Mouse (Mus musculus): Measurements from ENCODE around the gene Olfr372. TPM values are rescaled to one million over a fixed set of nuclear protein-coding genes. Genes with fewer than 3 reads are reported as not detected.
"Not testable (repeated sequence)": the region's sequence is repeated elsewhere in the genome, so short reads cannot be mapped to it uniquely, and the experiment has no call there.

Olfr372 gene
- not detected in 2 replicates for polyA plus RNA-seq (2014; fragmentation: Nextera tagmentation; extraction: Ambion mirVana)

- H3K9ac ChIP-seq (ENCODE audit: low read length); DNase-seq (ENCODE audit: low spot score); H3K9me3 ChIP-seq (ENCODE audit: control insufficient read depth, low read length); H3K4me3 ChIP-seq (ENCODE audit: low read depth, low read length); ATAC-seq (replicated peaks; ENCODE audit: low FRiP score); H3K36me3 ChIP-seq (ENCODE audit: control insufficient read depth, insufficient read depth, low read length); H3K4me2 ChIP-seq (ENCODE audit: low read depth, low read length, severe bottlenecking); H3K27me3 ChIP-seq (ENCODE audit: control insufficient read depth, insufficient read depth, low read length); H3K4me1 ChIP-seq (replicated peaks; ENCODE audit: control insufficient read depth, insufficient read depth, low read length); H3K27ac ChIP-seq (ENCODE audit: low read depth, low read length): not testable (repeated sequence)
- 79% methylated on average over 4 of the region's 4 CpGs for WGBS
Observed at GRCm38 (mm10) chr8:72040918-72041317, at the start of gene Olfr372. TSS of gene Olfr372 (plus strand) at chr8:72041218.

- DNase-seq (ENCODE audit: low spot score) (no peak), ATAC-seq (replicated peaks; ENCODE audit: low FRiP score) (no peak)
- no peaks in the 10 kb centered on the region for H3K4me1 ChIP-seq (replicated peaks; ENCODE audit: control insufficient read depth, insufficient read depth, low read length)
- no peaks in the 10 kb centered on the region for H3K9me3 ChIP-seq (ENCODE audit: control insufficient read depth, low read length)
- H3K36me3 ChIP-seq (ENCODE audit: control insufficient read depth, insufficient read depth, low read length): no peaks in the 10 kb centered on the region
- H3K4me3 ChIP-seq (ENCODE audit: low read depth, low read length): no peak overlapping the region
- WGBS: 92% methylated on average over 1 of the region's 1 CpGs
- H3K27ac ChIP-seq (ENCODE audit: low read depth, low read length): no peak overlapping the region
- H3K4me2 ChIP-seq (ENCODE audit: low read depth, low read length, severe bottlenecking): no peak overlapping the region
- H3K27me3 ChIP-seq (ENCODE audit: control insufficient read depth, insufficient read depth, low read length): no peaks in the 10 kb centered on the region
- H3K9ac ChIP-seq (ENCODE audit: low read length): no peak overlapping the region
Observed at GRCm38 (mm10) chr8:71999434-71999833, 41.6 kb upstream of the Olfr372 start.

- WGBS: 67% methylated on average over 3 of the region's 3 CpGs
- Histone ChIP-seq H3K4me3 (ENCODE audit: low read depth, low read length) (no peak overlapping the region), H3K9me3 (ENCODE audit: control insufficient read depth, low read length) (no peaks in the 10 kb centered on the region), H3K36me3 (ENCODE audit: control insufficient read depth, insufficient read depth, low read length) (no peaks in the 10 kb centered on the region), H3K4me1 (replicated peaks; ENCODE audit: control insufficient read depth, insufficient read depth, low read length) (no peaks in the 10 kb centered on the region), H3K4me2 (ENCODE audit: low read depth, low read length, severe bottlenecking) (no peak overlapping the region), H3K27me3 (ENCODE audit: control insufficient read depth, insufficient read depth, low read length) (no peaks in the 10 kb centered on the region), H3K9ac (ENCODE audit: low read length) (no peak overlapping the region), H3K27ac (ENCODE audit: low read depth, low read length) (no peak overlapping the region)
- DNase-seq (ENCODE audit: low spot score) (no peak), ATAC-seq (replicated peaks; ENCODE audit: low FRiP score) (no peak)
Observed at GRCm38 (mm10) chr8:72000223-72000622, 40.8 kb upstream of the Olfr372 start.

GRCm38 (mm10) chr8:72002942-72003341 lies 38.1 kb upstream of the Olfr372 start:
- Histone ChIP-seq H3K9ac (ENCODE audit: low read length) (no peak overlapping the region), H3K27me3 (ENCODE audit: control insufficient read depth, insufficient read depth, low read length) (no peaks in the 10 kb centered on the region), H3K4me3 (ENCODE audit: low read depth, low read length) (no peak overlapping the region), H3K4me1 (replicated peaks; ENCODE audit: control insufficient read depth, insufficient read depth, low read length) (no peaks in the 10 kb centered on the region), H3K27ac (ENCODE audit: low read depth, low read length) (no peak overlapping the region), H3K4me2 (ENCODE audit: low read depth, low read length, severe bottlenecking) (no peak overlapping the region), H3K36me3 (ENCODE audit: control insufficient read depth, insufficient read depth, low read length) (no peaks in the 10 kb centered on the region), H3K9me3 (ENCODE audit: control insufficient read depth, low read length) (no peaks in the 10 kb centered on the region)
- ATAC-seq (replicated peaks; ENCODE audit: low FRiP score) (no peak), DNase-seq (ENCODE audit: low spot score) (no peak)

GRCm38 (mm10) chr8:72005912-72006311 lies 35.1 kb upstream of the Olfr372 start:
- Histone ChIP-seq H3K27me3 (ENCODE audit: control insufficient read depth, insufficient read depth, low read length) (no peaks in the 10 kb centered on the region), H3K4me2 (ENCODE audit: low read depth, low read length, severe bottlenecking) (no peak overlapping the region), H3K9ac (ENCODE audit: low read length) (no peak overlapping the region), H3K4me1 (replicated peaks; ENCODE audit: control insufficient read depth, insufficient read depth, low read length) (no peaks in the 10 kb centered on the region), H3K36me3 (ENCODE audit: control insufficient read depth, insufficient read depth, low read length) (no peaks in the 10 kb centered on the region), H3K4me3 (ENCODE audit: low read depth, low read length) (no peak overlapping the region), H3K9me3 (ENCODE audit: control insufficient read depth, low read length) (no peaks in the 10 kb centered on the region), H3K27ac (ENCODE audit: low read depth, low read length) (no peak overlapping the region)
- DNase-seq (ENCODE audit: low spot score): no peak
- ATAC-seq (replicated peaks; ENCODE audit: low FRiP score): no peak
- 80% methylated on average over 3 of the region's 3 CpGs for WGBS

- no peaks in the 10 kb centered on the region for H3K36me3 ChIP-seq (ENCODE audit: control insufficient read depth, insufficient read depth, low read length)
- H3K9me3 ChIP-seq (ENCODE audit: control insufficient read depth, low read length): no peaks in the 10 kb centered on the region
- H3K27ac ChIP-seq (ENCODE audit: low read depth, low read length): no peak overlapping the region
- no peak for ATAC-seq (replicated peaks; ENCODE audit: low FRiP score)
- no peaks in the 10 kb centered on the region for H3K27me3 ChIP-seq (ENCODE audit: control insufficient read depth, insufficient read depth, low read length)
- H3K9ac ChIP-seq (ENCODE audit: low read length): no peak overlapping the region
- H3K4me2 ChIP-seq (ENCODE audit: low read depth, low read length, severe bottlenecking): no peak overlapping the region
- H3K4me3 ChIP-seq (ENCODE audit: low read depth, low read length): no peak overlapping the region
- WGBS: 81% methylated on average over 1 of the region's 1 CpGs
- no peaks in the 10 kb centered on the region for H3K4me1 ChIP-seq (replicated peaks; ENCODE audit: control insufficient read depth, insufficient read depth, low read length)
- no peak for DNase-seq (ENCODE audit: low spot score)
Observed at GRCm38 (mm10) chr8:72006763-72007162, 34.3 kb upstream of the Olfr372 start.

- H3K27ac ChIP-seq (ENCODE audit: low read depth, low read length): no peak overlapping the region
- H3K27me3 ChIP-seq (ENCODE audit: control insufficient read depth, insufficient read depth, low read length): no peaks in the 10 kb centered on the region
- H3K9ac ChIP-seq (ENCODE audit: low read length): no peak overlapping the region
- no peaks in the 10 kb centered on the region for H3K4me1 ChIP-seq (replicated peaks; ENCODE audit: control insufficient read depth, insufficient read depth, low read length)
- H3K4me2 ChIP-seq (ENCODE audit: low read depth, low read length, severe bottlenecking): no peak overlapping the region
- H3K36me3 ChIP-seq (ENCODE audit: control insufficient read depth, insufficient read depth, low read length): no peaks in the 10 kb centered on the region
- DNase-seq (ENCODE audit: low spot score) (no peak), ATAC-seq (replicated peaks; ENCODE audit: low FRiP score) (no peak)
- 82% methylated on average over 3 of the region's 3 CpGs for WGBS
- H3K9me3 ChIP-seq (ENCODE audit: control insufficient read depth, low read length): no peaks in the 10 kb centered on the region
- no peak overlapping the region for H3K4me3 ChIP-seq (ENCODE audit: low read depth, low read length)
Observed at GRCm38 (mm10) chr8:72008134-72008641, 32.8 kb upstream of the Olfr372 start.

- no peak for DNase-seq (ENCODE audit: low spot score)
- no peak for ATAC-seq (replicated peaks; ENCODE audit: low FRiP score)
- Histone ChIP-seq H3K4me2 (ENCODE audit: low read depth, low read length, severe bottlenecking) (no peak within 1 kb of the TSS), H3K27ac (ENCODE audit: low read depth, low read length) (no peak within 1 kb of the TSS), H3K4me1 (replicated peaks; ENCODE audit: control insufficient read depth, insufficient read depth, low read length) (no peaks in the 10 kb centered on the region), H3K27me3 (ENCODE audit: control insufficient read depth, insufficient read depth, low read length) (no peaks in the 10 kb centered on the region), H3K4me3 (ENCODE audit: low read depth, low read length) (no peak within 1 kb of the TSS), H3K9ac (ENCODE audit: low read length) (no peak within 1 kb of the TSS), H3K9me3 (ENCODE audit: control insufficient read depth, low read length) (no peaks in the 10 kb centered on the region), H3K36me3 (ENCODE audit: control insufficient read depth, insufficient read depth, low read length) (no peaks in the 10 kb centered on the region)
- 74% methylated on average over 3 of the region's 3 CpGs for WGBS
Observed at GRCm38 (mm10) chr8:72009473-72009872, 31.5 kb upstream of the Olfr372 start, which contains the start of gene Cyp4f18. TSS of gene Cyp4f18 (minus strand) at chr8:72009626.

GRCm38 (mm10) chr8:72013506-72014228 lies 27.4 kb upstream of the Olfr372 start:
- not testable (repeated sequence) for H3K36me3 ChIP-seq (ENCODE audit: control insufficient read depth, insufficient read depth, low read length); ATAC-seq (replicated peaks; ENCODE audit: low FRiP score); H3K9me3 ChIP-seq (ENCODE audit: control insufficient read depth, low read length); DNase-seq (ENCODE audit: low spot score); H3K4me3 ChIP-seq (ENCODE audit: low read depth, low read length); H3K4me1 ChIP-seq (replicated peaks; ENCODE audit: control insufficient read depth, insufficient read depth, low read length); H3K4me2 ChIP-seq (ENCODE audit: low read depth, low read length, severe bottlenecking); H3K27ac ChIP-seq (ENCODE audit: low read depth, low read length); H3K27me3 ChIP-seq (ENCODE audit: control insufficient read depth, insufficient read depth, low read length); H3K9ac ChIP-seq (ENCODE audit: low read length)
- whole genome bisulfite sequencing: 79% methylated on average over 6 of the region's 6 CpGs
